Mouse (Mus musculus): ENCODE measurements around the gene Ndufs8. TPM values are rescaled to one million over a fixed set of nuclear protein-coding genes. Genes with fewer than 3 reads are reported as not detected.

Ndufs8 gene
- polyA plus RNA-seq, 1 experiment from 2014 or later: 417 TPM

- H3K9me3 ChIP-seq (replicated peaks; ENCODE audit: low read length): no peaks in the 10 kb centered on the region
- no peak for ATAC-seq (replicated peaks; ENCODE audit: low FRiP score, low read depth)
- no peak overlapping the region for H3K9ac ChIP-seq (ENCODE audit: low read depth, low read length)
- DNase-seq (ENCODE audit: low spot score): no peak
- no peaks in the 10 kb centered on the region for H3K27me3 ChIP-seq (ENCODE audit: insufficient read depth, low read length)
- H3K4me2 ChIP-seq (ENCODE audit: low read length): no peak overlapping the region
- TF ChIP-seq CTCF (IDR thresholded peaks at IDR 0.05; ENCODE audit: low read depth): no peak
- H3K36me3 ChIP-seq (ENCODE audit: insufficient read depth, low read length): no peaks in the 10 kb centered on the region
- no peak overlapping the region for H3K4me3 ChIP-seq (replicated peaks; ENCODE audit: low read depth, low read length)
- H3K4me1 ChIP-seq (replicated peaks; ENCODE audit: insufficient read depth, low read length): peaks cover 22% of the 10 kb centered on the region
- peak overlapping the region; percentile 42; the same call in 1 of the 2 replicates for H3K27ac ChIP-seq
- WGBS: 66% methylated on average over 6 of the region's 6 CpGs
These were observed 14.1 kb upstream of the Ndufs8 start for GRCm38 (mm10) chr19:3926685-3927084.

GRCm38 (mm10) chr19:3926279-3926678 is 13.7 kb upstream of the Ndufs8 start:
- 58% methylated on average over 3 of the region's 3 CpGs for whole genome bisulfite sequencing
- Histone ChIP-seq H3K27ac (peak overlapping the region; percentile 42; the same call in 1 of the 2 replicates), H3K4me3 (replicated peaks; ENCODE audit: low read depth, low read length) (no peak overlapping the region), H3K4me1 (replicated peaks; ENCODE audit: insufficient read depth, low read length) (peaks cover 22% of the 10 kb centered on the region), H3K27me3 (ENCODE audit: insufficient read depth, low read length) (no peaks in the 10 kb centered on the region), H3K36me3 (ENCODE audit: insufficient read depth, low read length) (no peaks in the 10 kb centered on the region), H3K9me3 (replicated peaks; ENCODE audit: low read length) (no peaks in the 10 kb centered on the region), H3K9ac (ENCODE audit: low read depth, low read length) (no peak overlapping the region), H3K4me2 (ENCODE audit: low read length) (no peak overlapping the region)
- TF ChIP-seq CTCF (IDR thresholded peaks at IDR 0.05; ENCODE audit: low read depth): peak; percentile 40; the same call in 1 of the 2 replicates
- no peak for ATAC-seq (replicated peaks; ENCODE audit: low FRiP score, low read depth)
- DNase-seq (ENCODE audit: low spot score): peak; percentile 71

GRCm38 (mm10) chr19:3925859-3926258 is 13.3 kb upstream of the Ndufs8 start:
- Histone ChIP-seq H3K4me2 (ENCODE audit: low read length) (no peak overlapping the region), H3K9me3 (replicated peaks; ENCODE audit: low read length) (no peaks in the 10 kb centered on the region), H3K9ac (ENCODE audit: low read depth, low read length) (no peak overlapping the region), H3K27ac (no peak overlapping the region), H3K4me3 (replicated peaks; ENCODE audit: low read depth, low read length) (no peak overlapping the region), H3K4me1 (replicated peaks; ENCODE audit: insufficient read depth, low read length) (peaks cover 22% of the 10 kb centered on the region), H3K36me3 (ENCODE audit: insufficient read depth, low read length) (no peaks in the 10 kb centered on the region), H3K27me3 (ENCODE audit: insufficient read depth, low read length) (no peaks in the 10 kb centered on the region)
- WGBS: 75% methylated on average over 6 of the region's 6 CpGs
- no peak for TF ChIP-seq CTCF (IDR thresholded peaks at IDR 0.05; ENCODE audit: low read depth)
- no peak for ATAC-seq (replicated peaks; ENCODE audit: low FRiP score, low read depth)
- no peak for DNase-seq (ENCODE audit: low spot score)

- Histone ChIP-seq H3K4me1 (replicated peaks; ENCODE audit: insufficient read depth, low read length) (peaks cover 12% of the 10 kb centered on the region; the same call in 1 of the 2 replicates), H3K4me2 (ENCODE audit: low read length) (no peak overlapping the region), H3K27ac (no peak overlapping the region), H3K9ac (ENCODE audit: low read depth, low read length) (no peak overlapping the region), H3K9me3 (replicated peaks; ENCODE audit: low read length) (no peaks in the 10 kb centered on the region), H3K36me3 (ENCODE audit: insufficient read depth, low read length) (no peaks in the 10 kb centered on the region), H3K27me3 (ENCODE audit: insufficient read depth, low read length) (no peaks in the 10 kb centered on the region), H3K4me3 (replicated peaks; ENCODE audit: low read depth, low read length) (no peak overlapping the region)
- no peak for TF ChIP-seq CTCF (IDR thresholded peaks at IDR 0.05; ENCODE audit: low read depth)
- DNase-seq (ENCODE audit: low spot score) (no peak), ATAC-seq (replicated peaks; ENCODE audit: low FRiP score, low read depth) (no peak)
- WGBS: 97% methylated on average over 7 of the region's 7 CpGs
These were observed 12.3 kb upstream of the Ndufs8 start for GRCm38 (mm10) chr19:3924868-3925267.

GRCm38 (mm10) chr19:3924190-3924589 is 11.6 kb upstream of the Ndufs8 start:
- Histone ChIP-seq H3K27ac (peak overlapping the region; percentile 44), H3K9ac (ENCODE audit: low read depth, low read length) (no peak overlapping the region), H3K9me3 (replicated peaks; ENCODE audit: low read length) (no peaks in the 10 kb centered on the region), H3K4me1 (replicated peaks; ENCODE audit: insufficient read depth, low read length) (peaks cover 13% of the 10 kb centered on the region; the same call in 1 of the 2 replicates), H3K4me3 (replicated peaks; ENCODE audit: low read depth, low read length) (no peak overlapping the region), H3K36me3 (ENCODE audit: insufficient read depth, low read length) (no peaks in the 10 kb centered on the region), H3K27me3 (ENCODE audit: insufficient read depth, low read length) (no peaks in the 10 kb centered on the region), H3K4me2 (ENCODE audit: low read length) (no peak overlapping the region)
- WGBS: 68% methylated on average over 8 of the region's 8 CpGs
- no peak for DNase-seq (ENCODE audit: low spot score)
- no peak for ATAC-seq (replicated peaks; ENCODE audit: low FRiP score, low read depth)
- TF ChIP-seq CTCF (IDR thresholded peaks at IDR 0.05; ENCODE audit: low read depth): no peak

GRCm38 (mm10) chr19:3923586-3923985 is 11.0 kb upstream of the Ndufs8 start:
- Histone ChIP-seq H3K9me3 (replicated peaks; ENCODE audit: low read length) (no peaks in the 10 kb centered on the region), H3K4me1 (replicated peaks; ENCODE audit: insufficient read depth, low read length) (peaks cover 14% of the 10 kb centered on the region; the same call in 1 of the 2 replicates), H3K9ac (ENCODE audit: low read depth, low read length) (no peak overlapping the region), H3K4me3 (replicated peaks; ENCODE audit: low read depth, low read length) (no peak overlapping the region), H3K36me3 (ENCODE audit: insufficient read depth, low read length) (no peaks in the 10 kb centered on the region), H3K4me2 (ENCODE audit: low read length) (no peak overlapping the region), H3K27me3 (ENCODE audit: insufficient read depth, low read length) (no peaks in the 10 kb centered on the region), H3K27ac (peak overlapping the region; percentile 44)
- TF ChIP-seq CTCF (IDR thresholded peaks at IDR 0.05; ENCODE audit: low read depth): no peak
- 21% methylated on average over 13 of the region's 13 CpGs for WGBS
- DNase-seq (ENCODE audit: low spot score): peak; percentile 71
- peak; percentile 21; the same call in 1 of the 2 replicates for ATAC-seq (replicated peaks; ENCODE audit: low FRiP score, low read depth)

Data from kidney, postnatal 0 days (tissue).